Comparison of ENCODE assay signal across 9 mouse cellular contexts in the genomic region with DNA sequence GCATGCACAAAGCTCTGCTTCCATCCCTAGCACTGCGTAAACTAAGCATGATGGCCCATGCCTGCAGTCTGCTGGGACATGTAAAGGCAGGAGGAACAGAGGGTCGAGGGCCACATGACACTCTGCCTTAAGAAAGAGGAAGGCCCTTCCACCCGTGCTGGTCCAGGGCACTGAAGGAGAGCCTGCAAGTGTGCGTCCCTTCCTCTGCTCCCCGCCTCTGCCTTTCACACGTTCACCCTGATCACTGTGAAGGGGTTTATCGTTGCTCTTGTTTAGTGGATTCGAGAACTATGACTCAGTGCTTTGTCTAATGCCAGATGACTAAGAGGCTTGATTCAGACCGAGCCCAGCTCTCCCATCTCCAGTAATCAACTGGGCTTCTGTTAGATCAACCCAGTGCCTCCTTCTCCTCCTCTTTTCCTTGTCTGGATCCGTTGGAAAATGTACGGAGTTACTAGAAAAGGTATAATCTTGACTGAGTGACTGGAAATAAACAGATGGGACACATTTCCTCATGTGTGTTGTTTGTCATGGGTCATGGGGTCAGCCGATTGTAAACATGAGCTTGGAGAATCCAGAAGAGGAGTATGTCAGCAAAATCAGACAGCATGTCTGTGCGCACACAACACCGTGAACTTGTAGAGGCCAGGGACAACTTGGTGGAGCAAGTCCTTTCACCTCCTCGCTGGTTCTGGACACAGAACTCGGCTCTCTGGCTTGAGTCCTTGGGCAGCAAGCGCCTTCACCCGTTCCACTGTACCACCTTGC. TPM values are rescaled to one million over a fixed set of nuclear protein-coding genes. Genes with fewer than 3 reads are reported as not detected.
DNase-seq lines count a peak whose midpoint lies in the region; ATAC-seq and TF ChIP-seq lines count a peak whose summit lies in the region.
"Had no signal": no experiment of that assay in that cellular context is flagged by ENCODE, and none has a peak within 500 bp of the region (broad histone marks: within the 10 kb centered on the region; RNA-seq: fewer than 3 reads in every experiment).

No protein-coding gene starts in this region.

- no peak for TF ChIP-seq EP300 in liver, postnatal 0 days (IDR thresholded peaks at IDR 0.05; ENCODE audit: low read depth)

- no peaks in the 10 kb centered on the region for H3K27me3 ChIP-seq in liver, postnatal 0 days (ENCODE audit: insufficient read depth, low read length)
- no peaks in the 10 kb centered on the region for H3K27me3 ChIP-seq in hindbrain, embryonic 10.5 days (ENCODE audit: insufficient read depth, poor library complexity, severe bottlenecking)

- peak overlapping the region; percentile 57 for H3K27ac ChIP-seq in liver, postnatal 0 days (ENCODE audit: low read depth)
- H3K27ac ChIP-seq in hindbrain, embryonic 10.5 days = no peak overlapping the region

- no peaks in the 10 kb centered on the region for H3K36me3 ChIP-seq in liver, postnatal 0 days (replicated peaks; ENCODE audit: insufficient read depth, low read length)
- H3K36me3 ChIP-seq in hindbrain, embryonic 10.5 days = peaks cover 41% of the 10 kb centered on the region

- peak; percentile 62 for ATAC-seq in common myeloid progenitor, adult 5-6 weeks (replicated peaks; ENCODE audit: low read depth, poor library complexity, severe bottlenecking)
- ATAC-seq in liver, postnatal 0 days = peak; percentile 77
- ATAC-seq in megakaryocyte-erythroid progenitor cell, adult 5-6 weeks (replicated peaks; ENCODE audit: low FRiP score, low TSS enrichment, poor library complexity, severe bottlenecking) = no peak

- TF ChIP-seq CTCF in liver, postnatal 0 days (IDR thresholded peaks at IDR 0.05; ENCODE audit: low read depth) = no peak

- peaks cover 16% of the 10 kb centered on the region; the same call in 1 of the 2 replicates for H3K4me1 ChIP-seq in liver, postnatal 0 days (ENCODE audit: insufficient read depth)
- no peaks in the 10 kb centered on the region for H3K4me1 ChIP-seq in hindbrain, embryonic 10.5 days (replicated peaks)

- WGBS in liver, postnatal 0 days (ENCODE audit: insufficient replicate concordance) = 52% methylated on average over 18 of the region's 18 CpGs
- WGBS in hindbrain, embryonic 10.5 days = 89% methylated on average over 18 of the region's 18 CpGs

- H3K4me2 ChIP-seq in liver, postnatal 0 days (ENCODE audit: low read depth, low read length) = no peak overlapping the region

- H3K9me3 ChIP-seq in liver, postnatal 0 days (ENCODE audit: low read length) = no peaks in the 10 kb centered on the region
- H3K9me3 ChIP-seq in hindbrain, embryonic 10.5 days = 0 out of 2 replicates have a peak, but pooled peaks cover 8% of the 10 kb centered on the region

- DNase-seq in layer of hippocampus, adult 8-10 months (ENCODE audit: low spot score in 2 of 2) = peak; percentile 44 to 45
- DNase-seq in layer of hippocampus, postnatal 10 days (ENCODE audit: low spot score in 2 of 2) = no peak
- DNase-seq in MN1 (ENCODE audit: low spot score) = peak; percentile 71
- DNase-seq in liver, postnatal 0 days = peak; percentile 34
- no peak for DNase-seq in hindbrain, embryonic 10.5 days (ENCODE audit: low spot score)
- DNase-seq in cerebellum, postnatal 10 days = no peak
- DNase-seq: thymus, adult 2 months had no signal

- H3K4me3 ChIP-seq in liver, postnatal 0 days (ENCODE audit: low read depth, low read length) = no peak overlapping the region
- H3K4me3 ChIP-seq in hindbrain, embryonic 10.5 days = no peak overlapping the region

- H3K9ac ChIP-seq in liver, postnatal 0 days (replicated peaks) = no peak overlapping the region

RNA-seq across cellular contexts. Expression of a gene that starts 16.7 kb away (rescaled TPM):
- total RNA-seq in layer of hippocampus, adult 8-10 months (2022) = 10 to 100 TPM; 41.3 to 54.4 (median 48.8) TPM
- total RNA-seq in layer of hippocampus, postnatal 10 days (2021) = 10 to 100 TPM; 41.1 to 41.8 TPM
- 2.7 and 7.8 TPM in 2 replicates for total RNA-seq in common myeloid progenitor, adult 5-6 weeks (2017)
- 23.8 and 26.0 TPM in 2 replicates for polyA plus RNA-seq in liver, postnatal 0 days (2015; fragmentation: Nextera tagmentation; extraction: Ambion mirVana)
- total RNA-seq in megakaryocyte-erythroid progenitor cell, adult 5-6 weeks (2014; fragmentation: Nextera tagmentation) = 12.1 and 17.6 TPM in 2 replicates
- total RNA-seq in megakaryocyte-erythroid progenitor cell, adult 5-6 weeks (2017) = 4.8 and 7.9 TPM in 2 replicates
- polyA plus RNA-seq in hindbrain, embryonic 10.5 days (2016; fragmentation: Nextera tagmentation; extraction: Ambion mirVana) = 50.0 and 50.3 TPM in 2 replicates

RNA-seq across cellular contexts. Expression of a gene that starts 54.9 kb away (rescaled TPM):
- total RNA-seq in layer of hippocampus, adult 8-10 months (2022) = 10 to 100 TPM; 11.4 to 18.4 (median 12.8) TPM
- total RNA-seq in layer of hippocampus, postnatal 10 days (2021) = 10 to 100 TPM; 13.1 to 14.0 TPM
- total RNA-seq in common myeloid progenitor, adult 5-6 weeks (2017) = 2.3 and 9.3 TPM in 2 replicates
- polyA plus RNA-seq in liver, postnatal 0 days (2015; fragmentation: Nextera tagmentation; extraction: Ambion mirVana) = 3.6 and 3.9 TPM in 2 replicates
- 5.0 and 12.8 TPM in 2 replicates for total RNA-seq in megakaryocyte-erythroid progenitor cell, adult 5-6 weeks (2014; fragmentation: Nextera tagmentation)
- 6.6 and 8.2 TPM in 2 replicates for total RNA-seq in megakaryocyte-erythroid progenitor cell, adult 5-6 weeks (2017)
- 5.0 and 6.6 TPM in 2 replicates for polyA plus RNA-seq in hindbrain, embryonic 10.5 days (2016; fragmentation: Nextera tagmentation; extraction: Ambion mirVana)

Comparison
In these comparisons a context has a peak if more than half of its experiments do, and no peak if none do; other contexts are left out.
1. DNase-seq: peak in layer of hippocampus, adult 8-10 months (2 of 2), MN1 (single experiment) and liver, postnatal 0 days (single experiment); none in layer of hippocampus, postnatal 10 days (0 of 2), hindbrain, embryonic 10.5 days (single experiment) and cerebellum, postnatal 10 days (0 of 2).